Mouse (Mus musculus) bone marrow, adult 2 months (tissue): ENCODE data around the gene Optc.

Experiments used
- CTCF ChIP-seq: fragments of 200-500 bp; IDR thresholded peaks from 2 replicates; pipeline ENCODE4 v1.5.1; 2011; ENCODE audit warnings: low read length, control low read depth; ENCODE audit not compliant: control insufficient read depth, insufficient read depth
- POLR2A ChIP-seq: fragments of 200-500 bp; IDR thresholded peaks from 2 replicates; pipeline ENCODE4 v1.6.1; 2011; ENCODE audit warnings: low read depth, mild to moderate bottlenecking, control low read depth, low read length, borderline replicate concordance; ENCODE audit not compliant: control insufficient read depth

GRCm38 (mm10) chr1:133855274-133856017, 52.4 kb downstream of the Optc start:
- TF ChIP-seq CTCF, result no peak
- TF ChIP-seq POLR2A, result no peak
